Mouse (Mus musculus): ENCODE results near the gene Htr3a. TPM values are rescaled to one million over a fixed set of nuclear protein-coding genes. Genes with fewer than 3 reads are reported as not detected.
A peak's percentile ranks its signal among the peaks of the same experiment; 100 is the strongest.

Gene Htr3a
- polyA plus RNA-seq, 1 experiment, result 0.16 TPM

GRCm38 (mm10) chr9:48904421-48904820, 6.5 kb downstream of the Htr3a start:
- TF ChIP-seq POLR2A (IDR thresholded peaks at IDR 0.05; ENCODE audit: control insufficient read depth, extremely low read depth, insufficient read depth, low read length, poor library complexity) (no peak), CTCF (IDR thresholded peaks at IDR 0.05; ENCODE audit: borderline replicate concordance, control insufficient read depth, extremely low read depth, insufficient read depth, low read length, poor library complexity) (no peak)
- H3K4me1 ChIP-seq (replicated peaks; ENCODE audit: control insufficient read depth, insufficient read depth, low read length), result no peaks in the 10 kb centered on the region
- H3K27me3 ChIP-seq (ENCODE audit: control insufficient read depth, insufficient read depth, low read length), result no peaks in the 10 kb centered on the region
- no peak overlapping the region for H3K27ac ChIP-seq (ENCODE audit: control insufficient read depth, insufficient read depth, low read length)
- H3K4me3 ChIP-seq (ENCODE audit: control insufficient read depth, insufficient read depth, low read length), result no peak overlapping the region
- DNase-seq, result no peak
- H3K36me3 ChIP-seq (ENCODE audit: control insufficient read depth, insufficient read depth, low read length), result no peaks in the 10 kb centered on the region
- 80% methylated on average over 5 of the region's 5 CpGs for WGBS

DNA sequence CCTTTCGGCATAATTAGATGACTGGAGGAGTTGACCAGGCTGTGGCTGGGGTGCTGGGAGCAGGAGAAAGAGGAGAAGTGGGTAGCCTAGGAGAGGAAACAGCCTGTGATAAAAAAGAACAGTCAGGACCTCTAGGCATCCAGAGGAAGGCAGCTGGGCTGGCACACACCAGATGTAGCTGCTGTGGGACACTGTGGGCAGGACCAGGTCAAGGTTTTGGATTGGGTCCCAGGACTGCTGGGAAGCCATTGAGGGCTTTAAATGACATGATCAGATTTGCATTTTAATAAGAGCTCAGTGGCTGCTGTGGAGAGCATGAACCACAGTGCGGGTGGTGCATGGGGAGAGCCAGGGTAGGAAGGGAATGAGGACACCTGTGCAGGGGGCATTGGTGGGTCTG, 7.1 kb downstream of the Htr3a start:
- no peaks in the 10 kb centered on the region for H3K36me3 ChIP-seq (ENCODE audit: control insufficient read depth, insufficient read depth, low read length)
- DNase-seq, result no peak
- no peaks in the 10 kb centered on the region for H3K4me1 ChIP-seq (replicated peaks; ENCODE audit: control insufficient read depth, insufficient read depth, low read length)
- TF ChIP-seq POLR2A (IDR thresholded peaks at IDR 0.05; ENCODE audit: control insufficient read depth, extremely low read depth, insufficient read depth, low read length, poor library complexity) (no peak), CTCF (IDR thresholded peaks at IDR 0.05; ENCODE audit: borderline replicate concordance, control insufficient read depth, extremely low read depth, insufficient read depth, low read length, poor library complexity) (no peak)
- 75% methylated on average over 2 of the region's 2 CpGs for WGBS
- no peak overlapping the region for H3K27ac ChIP-seq (ENCODE audit: control insufficient read depth, insufficient read depth, low read length)
- no peaks in the 10 kb centered on the region for H3K27me3 ChIP-seq (ENCODE audit: control insufficient read depth, insufficient read depth, low read length)
- H3K4me3 ChIP-seq (ENCODE audit: control insufficient read depth, insufficient read depth, low read length), result no peak overlapping the region

DNA sequence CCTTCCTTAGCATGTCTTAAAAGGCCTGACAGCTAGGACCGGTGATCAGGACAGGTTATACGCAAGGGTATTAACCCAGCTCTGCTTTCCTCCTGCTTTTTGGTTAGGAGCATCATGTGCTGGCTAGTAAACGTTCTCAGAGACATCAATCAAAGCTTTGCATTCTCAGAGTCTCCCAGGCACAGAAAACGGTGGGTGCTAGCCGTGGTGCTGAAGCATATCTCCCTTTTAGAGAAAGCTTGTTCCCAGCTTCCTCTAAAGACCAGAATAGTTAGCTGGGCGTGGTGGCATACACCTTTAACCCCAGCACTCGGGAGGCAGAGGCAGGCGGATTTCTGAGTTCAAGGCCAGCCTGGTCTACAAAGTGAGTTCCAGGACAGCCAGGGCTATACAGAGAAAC, 12.3 kb downstream of the Htr3a start:
- 25% methylated on average over 8 of the region's 8 CpGs for WGBS
- no peak overlapping the region for H3K27ac ChIP-seq (ENCODE audit: control insufficient read depth, insufficient read depth, low read length)
- no peaks in the 10 kb centered on the region for H3K4me1 ChIP-seq (replicated peaks; ENCODE audit: control insufficient read depth, insufficient read depth, low read length)

DNA sequence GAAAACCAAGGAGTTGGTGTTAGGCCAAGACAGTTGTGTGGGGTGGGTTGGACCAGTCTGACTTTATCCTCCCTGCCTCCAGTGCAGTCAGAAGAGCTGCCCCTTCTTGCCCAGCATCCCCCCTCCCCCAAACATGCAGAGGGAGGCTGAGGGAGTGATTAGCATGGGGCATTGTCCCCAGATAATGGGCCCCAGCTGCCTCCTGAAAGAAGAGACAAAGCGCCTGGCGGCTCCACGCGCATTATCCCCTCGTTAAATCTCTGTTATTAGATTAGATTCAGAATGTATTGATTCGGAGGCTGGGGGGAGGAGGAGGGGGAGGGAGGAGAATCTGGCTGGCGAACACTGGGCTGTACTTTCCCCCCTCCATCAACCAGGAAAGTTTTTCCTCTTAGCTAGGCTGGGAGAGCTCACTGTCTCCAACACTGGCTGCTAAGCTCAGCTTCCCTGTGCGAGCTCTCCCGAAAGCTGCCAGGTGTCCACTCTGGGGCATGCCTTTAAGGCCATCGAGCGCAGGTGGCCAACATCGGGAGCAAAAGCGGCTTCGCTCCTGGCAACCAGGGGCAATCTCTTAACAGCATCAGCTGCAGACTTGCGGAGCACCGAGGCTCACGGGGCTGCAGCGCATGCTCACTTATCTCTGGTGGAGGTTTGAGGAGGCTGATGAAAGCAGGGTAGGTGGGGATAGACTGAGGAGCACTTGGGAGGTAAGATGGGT, 14.9 kb downstream of the Htr3a start:
- no peak overlapping the region for H3K27ac ChIP-seq (ENCODE audit: control insufficient read depth, insufficient read depth, low read length)
- H3K36me3 ChIP-seq (ENCODE audit: control insufficient read depth, insufficient read depth, low read length), result no peaks in the 10 kb centered on the region
- no peaks in the 10 kb centered on the region for H3K4me1 ChIP-seq (replicated peaks; ENCODE audit: control insufficient read depth, insufficient read depth, low read length)
- no peak overlapping the region for H3K4me3 ChIP-seq (ENCODE audit: control insufficient read depth, insufficient read depth, low read length)
- whole genome bisulfite sequencing, result 50% methylated on average over 18 of the region's 18 CpGs
- no peak for DNase-seq
- no peaks in the 10 kb centered on the region for H3K27me3 ChIP-seq (ENCODE audit: control insufficient read depth, insufficient read depth, low read length)
- TF ChIP-seq CTCF (IDR thresholded peaks at IDR 0.05; ENCODE audit: borderline replicate concordance, control insufficient read depth, extremely low read depth, insufficient read depth, low read length, poor library complexity) (no peak), POLR2A (IDR thresholded peaks at IDR 0.05; ENCODE audit: control insufficient read depth, extremely low read depth, insufficient read depth, low read length, poor library complexity) (no peak)

More for the DNA sequence above, 12.3 kb downstream of the Htr3a start:
- Histone ChIP-seq H3K27me3 (ENCODE audit: control insufficient read depth, insufficient read depth, low read length) (no peaks in the 10 kb centered on the region), H3K4me3 (ENCODE audit: control insufficient read depth, insufficient read depth, low read length) (no peak overlapping the region), H3K36me3 (ENCODE audit: control insufficient read depth, insufficient read depth, low read length) (no peaks in the 10 kb centered on the region)
- peak; percentile 5 for DNase-seq
- TF ChIP-seq POLR2A (IDR thresholded peaks at IDR 0.05; ENCODE audit: control insufficient read depth, extremely low read depth, insufficient read depth, low read length, poor library complexity) (no peak), CTCF (IDR thresholded peaks at IDR 0.05; ENCODE audit: borderline replicate concordance, control insufficient read depth, extremely low read depth, insufficient read depth, low read length, poor library complexity) (no peak)

GRCm38 (mm10) chr9:48894755-48895154, 16.1 kb downstream of the Htr3a start:
- WGBS, result 79% methylated on average over 6 of the region's 6 CpGs
- Histone ChIP-seq H3K4me3 (ENCODE audit: control insufficient read depth, insufficient read depth, low read length) (no peak overlapping the region), H3K27ac (ENCODE audit: control insufficient read depth, insufficient read depth, low read length) (no peak overlapping the region), H3K27me3 (ENCODE audit: control insufficient read depth, insufficient read depth, low read length) (no peaks in the 10 kb centered on the region), H3K4me1 (replicated peaks; ENCODE audit: control insufficient read depth, insufficient read depth, low read length) (no peaks in the 10 kb centered on the region), H3K36me3 (ENCODE audit: control insufficient read depth, insufficient read depth, low read length) (no peaks in the 10 kb centered on the region)
- DNase-seq, result no peak
- TF ChIP-seq CTCF (IDR thresholded peaks at IDR 0.05; ENCODE audit: borderline replicate concordance, control insufficient read depth, extremely low read depth, insufficient read depth, low read length, poor library complexity) (no peak), POLR2A (IDR thresholded peaks at IDR 0.05; ENCODE audit: control insufficient read depth, extremely low read depth, insufficient read depth, low read length, poor library complexity) (no peak)

- DNase-seq, result peak; percentile 46
- Histone ChIP-seq H3K4me1 (replicated peaks; ENCODE audit: control insufficient read depth, insufficient read depth, low read length) (no peaks in the 10 kb centered on the region), H3K4me3 (ENCODE audit: control insufficient read depth, insufficient read depth, low read length) (no peak overlapping the region), H3K27ac (ENCODE audit: control insufficient read depth, insufficient read depth, low read length) (no peak overlapping the region), H3K27me3 (ENCODE audit: control insufficient read depth, insufficient read depth, low read length) (no peaks in the 10 kb centered on the region), H3K36me3 (ENCODE audit: control insufficient read depth, insufficient read depth, low read length) (no peaks in the 10 kb centered on the region)
- 30% methylated on average over 3 of the region's 3 CpGs for WGBS
- TF ChIP-seq POLR2A (IDR thresholded peaks at IDR 0.05; ENCODE audit: control insufficient read depth, extremely low read depth, insufficient read depth, low read length, poor library complexity) (no peak), CTCF (IDR thresholded peaks at IDR 0.05; ENCODE audit: borderline replicate concordance, control insufficient read depth, extremely low read depth, insufficient read depth, low read length, poor library complexity) (no peak)
Observed at GRCm38 (mm10) chr9:48893986-48894385, 16.9 kb downstream of the Htr3a start.
